Mouse (Mus musculus) heart, embryonic 15.5 days (tissue): ENCODE measurements around the gene Txnrd2. TPM values are rescaled to one million over a fixed set of nuclear protein-coding genes. Genes with fewer than 3 reads are reported as not detected.
A peak's percentile ranks its signal among the peaks of the same experiment; 100 is the strongest.

Experiments
- ATAC-seq: fragments of 200-750 bp; cut with Nextera tagmentation; replicated peaks from 2 replicates; pipeline ENCODE4 v1.8.0; 2017; ENCODE audit warnings: low read depth, moderate TSS enrichment; ENCODE audit not compliant: insufficient number of reproducible peaks, insufficient read depth, low FRiP score
- H3K27ac ChIP-seq: fragments of 300-500 bp; sonication (generic); 2 replicates; pipeline ENCODE4 v1.5.1; 2015; ENCODE audit warnings: mild to moderate bottlenecking, inconsistent platforms
- H3K27me3 ChIP-seq: fragments of 300-500 bp; sonication (generic); 2 replicates; pipeline ENCODE4 v1.6.1; 2015; ENCODE audit warnings: inconsistent platforms
- H3K36me3 ChIP-seq: fragments of 300-500 bp; sonication (generic); 2 replicates; pipeline ENCODE4 v1.6.1; 2015; ENCODE audit warnings: mild to moderate bottlenecking, inconsistent platforms
- H3K4me1 ChIP-seq: fragments of 300-500 bp; sonication (generic); replicated peaks from 2 replicates; pipeline ENCODE4 v1.6.1; 2015; ENCODE audit warnings: inconsistent platforms
- H3K4me2 ChIP-seq: fragments of 300-500 bp; sonication (generic); 2 replicates; pipeline ENCODE4 v1.6.1; 2015; ENCODE audit warnings: inconsistent platforms, mild to moderate bottlenecking, moderate library complexity
- H3K4me3 ChIP-seq: fragments of 300-500 bp; sonication (generic); 2 replicates; pipeline ENCODE4 v1.5.1; 2015; ENCODE audit warnings: mild to moderate bottlenecking, inconsistent platforms
- H3K9ac ChIP-seq: fragments of 300-500 bp; sonication (generic); 2 replicates; pipeline ENCODE4 v1.6.1; 2015; ENCODE audit warnings: mild to moderate bottlenecking, inconsistent platforms
- H3K9me3 ChIP-seq: fragments of 300-500 bp; sonication (generic); replicated peaks from 2 replicates; pipeline ENCODE4 v1.6.1; 2016; ENCODE audit warnings: inconsistent platforms
- WGBS: fragments of 180-500 bp; shearing (Covaris S2); methylation state at CpG from one replicate; pipeline ENCODE4 v1.1.7; 2015; ENCODE audit warnings: mixed read lengths; 5-methylcytosine and 5-hydroxymethylcytosine counted together
- polyA plus RNA-seq: library from polyadenylated mRNA; unstranded; fragments of >200 nt; fragmentation: Nextera tagmentation; extraction: Ambion mirVana; gene quantifications from 2 replicates; pipeline ENCODE4 v1.2.1, GENCODE M21; 2015

Gene Txnrd2
- polyA plus RNA-seq, 1 experiment from 2014 or later, result 37.7 TPM

DNA sequence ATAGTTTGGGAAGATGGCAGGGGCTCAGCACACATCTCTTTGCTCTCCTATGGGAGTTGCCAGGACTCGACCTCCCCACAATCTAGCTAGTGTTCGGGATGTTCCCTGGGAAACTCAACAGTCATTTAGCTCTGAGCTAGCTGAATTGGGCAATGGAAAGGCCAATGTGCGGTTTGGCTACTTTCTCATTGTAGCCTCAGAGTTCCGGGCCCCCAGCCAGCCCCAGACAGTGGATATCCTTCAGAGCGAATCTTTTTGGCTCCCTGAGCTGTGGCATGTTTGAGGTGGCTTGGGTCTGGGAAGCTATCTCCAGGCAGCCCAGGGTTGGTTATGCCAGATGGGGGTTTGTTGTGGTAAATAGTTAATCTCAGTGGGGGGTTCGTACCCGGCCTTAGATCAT lies 39.7 kb upstream of the Txnrd2 start:
- Histone ChIP-seq H3K36me3 (no peaks in the 10 kb centered on the region), H3K9ac (no peak overlapping the region), H3K9me3 (no peaks in the 10 kb centered on the region), H3K4me3 (no peak overlapping the region), H3K4me2 (no peak overlapping the region), H3K4me1 (peaks cover 45% of the 10 kb centered on the region), H3K27ac (no peak overlapping the region), H3K27me3 (no peaks in the 10 kb centered on the region)
- WGBS, result 79% methylated on average over 7 of the region's 7 CpGs
- no peak for ATAC-seq

GRCm38 (mm10) chr16:18386972-18387371 lies 39.2 kb upstream of the Txnrd2 start:
- H3K27ac ChIP-seq, result no peak overlapping the region
- H3K4me1 ChIP-seq, result peaks cover 46% of the 10 kb centered on the region
- no peaks in the 10 kb centered on the region for H3K27me3 ChIP-seq
- H3K9ac ChIP-seq, result no peak overlapping the region
- H3K4me3 ChIP-seq, result no peak overlapping the region
- H3K9me3 ChIP-seq, result no peaks in the 10 kb centered on the region
- ATAC-seq, result no peak
- H3K4me2 ChIP-seq, result no peak overlapping the region
- no peaks in the 10 kb centered on the region for H3K36me3 ChIP-seq
- WGBS, result 45% methylated on average over 3 of the region's 3 CpGs

GRCm38 (mm10) chr16:18387704-18388582 lies 38.2 kb upstream of the Txnrd2 start:
- H3K27me3 ChIP-seq, result no peaks in the 10 kb centered on the region
- no peak overlapping the region; the same call in 1 of the 2 replicates for H3K9ac ChIP-seq
- no peak overlapping the region for H3K4me2 ChIP-seq
- H3K27ac ChIP-seq, result peak overlapping the region; percentile 48
- no peak for ATAC-seq
- H3K36me3 ChIP-seq, result no peaks in the 10 kb centered on the region
- H3K4me1 ChIP-seq, result peaks cover 47% of the 10 kb centered on the region
- 30% methylated on average over 7 of the region's 7 CpGs for WGBS
- H3K9me3 ChIP-seq, result no peaks in the 10 kb centered on the region
- no peak overlapping the region for H3K4me3 ChIP-seq

DNA sequence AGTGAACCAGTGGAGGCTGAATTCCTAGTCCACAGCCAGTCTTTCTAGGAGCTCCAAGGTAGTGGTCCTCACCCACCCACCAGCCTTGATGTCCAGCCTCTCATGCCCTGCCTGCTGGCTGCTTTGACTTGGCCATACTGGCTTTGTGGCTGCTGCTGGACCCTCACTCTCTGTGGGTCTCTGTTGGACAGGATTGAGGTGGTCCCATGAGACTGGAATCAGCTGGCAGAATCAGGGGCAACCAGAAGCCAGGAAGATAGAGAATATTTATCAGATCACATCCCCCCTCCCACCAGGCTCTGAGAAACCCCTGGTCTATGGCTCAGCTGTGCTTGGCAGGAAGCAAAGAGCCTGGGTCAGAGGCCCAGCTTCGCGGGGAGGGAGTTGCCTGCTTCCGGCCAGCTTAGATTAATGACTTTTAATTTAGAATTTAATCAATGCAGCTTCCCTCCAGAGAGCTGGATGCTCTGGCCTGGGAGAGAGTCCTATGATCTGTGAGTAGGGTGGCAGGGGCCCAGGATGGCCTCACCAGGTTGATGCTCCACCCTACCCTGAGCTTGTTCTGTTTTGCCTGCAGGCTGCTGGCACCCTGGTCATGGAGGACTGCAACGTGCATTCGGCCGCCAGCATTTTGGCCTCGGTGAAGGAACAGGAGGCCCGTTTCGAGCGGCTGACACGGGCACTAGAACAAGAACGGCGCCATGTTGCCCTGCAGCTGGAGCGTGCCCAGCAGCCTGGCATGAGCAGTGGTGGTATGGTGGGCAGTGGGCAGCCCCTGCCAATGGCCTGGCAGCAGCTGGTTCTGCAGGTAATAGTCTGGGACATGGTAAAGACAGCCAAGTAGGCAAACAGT lies 37.4 kb upstream of the Txnrd2 start:
- Histone ChIP-seq H3K36me3 (no peaks in the 10 kb centered on the region), H3K4me1 (peaks cover 45% of the 10 kb centered on the region), H3K4me3 (no peak overlapping the region), H3K27ac (peak overlapping the region; percentile 48), H3K9me3 (no peaks in the 10 kb centered on the region), H3K27me3 (no peaks in the 10 kb centered on the region), H3K9ac (no peak overlapping the region; the same call in 1 of the 2 replicates), H3K4me2 (no peak overlapping the region)
- no peak for ATAC-seq
- 83% methylated on average over 14 of the region's 14 CpGs for WGBS

DNA sequence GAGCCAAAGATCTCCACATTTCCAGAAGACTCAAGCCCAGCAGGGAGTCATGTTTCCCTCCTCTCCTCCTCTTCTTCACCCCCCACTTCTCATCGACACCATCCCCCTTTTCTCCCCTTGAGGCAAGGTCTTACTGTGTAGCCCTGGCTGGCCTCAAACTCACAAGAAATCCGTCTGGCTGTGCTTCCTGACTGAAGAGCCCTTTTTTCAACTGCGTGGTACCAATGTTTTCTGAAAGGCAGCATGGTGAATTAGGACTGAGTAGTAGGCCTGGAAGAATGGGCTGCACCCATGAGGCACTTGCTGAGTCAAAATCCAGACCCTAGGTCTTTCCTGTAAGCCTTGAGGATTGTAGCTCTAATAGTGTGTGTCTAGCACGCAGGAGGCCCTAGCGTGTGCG lies 35.8 kb upstream of the Txnrd2 start:
- WGBS, result 73% methylated on average over 6 of the region's 6 CpGs
- H3K27ac ChIP-seq, result no peak overlapping the region
- H3K4me2 ChIP-seq, result no peak overlapping the region
- no peak overlapping the region for H3K4me3 ChIP-seq
- no peak overlapping the region for H3K9ac ChIP-seq
- H3K9me3 ChIP-seq, result no peaks in the 10 kb centered on the region
- no peaks in the 10 kb centered on the region for H3K27me3 ChIP-seq
- no peak for ATAC-seq
- no peaks in the 10 kb centered on the region for H3K36me3 ChIP-seq
- peaks cover 55% of the 10 kb centered on the region for H3K4me1 ChIP-seq

DNA sequence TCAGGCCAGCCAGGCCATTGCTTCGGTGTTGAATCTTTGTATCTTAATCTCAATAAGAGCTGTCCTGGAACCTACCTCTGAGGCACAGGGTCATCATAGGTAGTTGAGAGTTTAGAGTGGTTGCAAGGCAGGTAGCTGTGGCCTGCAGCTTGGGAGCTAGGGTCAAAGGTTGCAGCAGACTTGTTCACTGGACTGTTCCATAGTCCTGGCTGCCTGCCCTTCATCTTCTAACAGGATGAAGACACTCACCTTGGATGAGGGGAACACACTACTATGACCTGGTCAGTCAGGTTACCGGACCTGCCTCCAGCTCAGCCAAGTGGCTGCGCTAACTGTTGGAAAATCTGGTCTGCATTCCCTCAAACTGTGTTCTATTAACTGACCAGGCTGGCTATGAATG lies 35.1 kb upstream of the Txnrd2 start:
- no peaks in the 10 kb centered on the region for H3K27me3 ChIP-seq
- H3K4me1 ChIP-seq, result peaks cover 61% of the 10 kb centered on the region
- WGBS, result 93% methylated on average over 3 of the region's 3 CpGs
- no peak for ATAC-seq
- no peak overlapping the region for H3K4me2 ChIP-seq
- H3K9me3 ChIP-seq, result no peaks in the 10 kb centered on the region
- no peak overlapping the region for H3K4me3 ChIP-seq
- no peak overlapping the region for H3K27ac ChIP-seq
- H3K36me3 ChIP-seq, result no peaks in the 10 kb centered on the region
- H3K9ac ChIP-seq, result no peak overlapping the region

GRCm38 (mm10) chr16:18391728-18392127 lies 34.5 kb upstream of the Txnrd2 start:
- no peaks in the 10 kb centered on the region for H3K36me3 ChIP-seq
- H3K9ac ChIP-seq, result no peak overlapping the region
- H3K4me2 ChIP-seq, result peak overlapping the region; percentile 94; the same call in 1 of the 2 replicates
- no peak overlapping the region for H3K27ac ChIP-seq
- no peak for ATAC-seq
- WGBS, result 83% methylated on average over 3 of the region's 3 CpGs
- no peak overlapping the region for H3K4me3 ChIP-seq
- no peaks in the 10 kb centered on the region for H3K9me3 ChIP-seq
- peaks cover 67% of the 10 kb centered on the region for H3K4me1 ChIP-seq
- no peaks in the 10 kb centered on the region for H3K27me3 ChIP-seq

DNA sequence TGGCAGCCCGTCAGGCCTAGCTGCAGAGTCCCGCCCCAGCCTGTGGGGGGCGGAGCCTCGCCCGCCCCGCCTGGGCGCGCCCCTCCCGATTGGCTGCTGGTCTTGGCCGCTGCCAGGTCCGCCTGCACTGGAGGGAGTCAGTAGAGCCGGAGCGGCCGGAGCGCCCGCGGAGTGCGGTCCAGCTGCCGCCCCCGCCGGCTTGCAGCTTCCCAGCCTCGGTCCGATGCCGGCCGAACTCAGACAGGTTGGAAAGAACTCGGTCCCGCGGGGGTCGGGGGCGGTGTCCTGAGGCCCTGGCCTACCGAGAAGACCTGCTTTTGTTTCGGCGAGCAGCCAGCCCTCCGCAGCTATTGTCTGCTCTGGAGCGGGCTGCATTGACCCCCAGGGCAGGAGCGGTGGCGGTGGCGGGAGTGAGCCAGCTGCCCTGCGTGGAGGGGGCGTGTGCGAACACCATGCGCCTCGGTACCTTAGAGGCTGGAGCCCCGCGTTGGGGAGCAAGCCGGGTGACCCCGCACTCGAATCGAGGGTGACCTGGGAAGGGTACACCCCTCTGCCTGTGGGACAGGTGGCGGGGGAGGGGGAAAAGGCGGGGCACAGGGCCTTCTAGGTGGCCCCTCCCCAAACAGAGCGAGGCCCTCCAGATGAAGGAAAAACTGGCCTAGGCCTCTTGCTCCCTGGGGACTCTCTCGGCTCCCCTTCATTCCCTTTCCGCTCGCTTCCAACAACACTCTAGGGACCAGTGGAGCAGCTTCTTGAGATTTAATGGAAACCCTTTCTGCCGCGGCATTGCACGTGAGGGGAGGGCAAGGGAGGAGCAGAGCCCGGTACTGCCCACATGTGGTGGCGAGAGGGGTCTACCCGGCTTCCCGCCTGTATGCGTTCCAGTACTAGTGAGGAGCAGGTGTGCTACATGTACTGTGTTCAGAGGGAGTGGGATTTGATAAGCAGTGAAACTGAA lies 33.4 kb upstream of the Txnrd2 start:
- Histone ChIP-seq H3K4me3 (peak overlapping the region; percentile 68), H3K4me2 (peak overlapping the region; percentile 94), H3K27ac (peak overlapping the region; percentile 95), H3K4me1 (peaks cover 59% of the 10 kb centered on the region), H3K9ac (peak overlapping the region; percentile 82), H3K36me3 (peaks cover 7% of the 10 kb centered on the region), H3K9me3 (no peaks in the 10 kb centered on the region), H3K27me3 (no peaks in the 10 kb centered on the region)
- WGBS, result under 1% methylated on average over 62 of the region's 63 CpGs
- peak; percentile 76 for ATAC-seq

- peak overlapping the region; percentile 94 for H3K4me2 ChIP-seq
- peak overlapping the region; percentile 68 for H3K4me3 ChIP-seq
- ATAC-seq, result no peak
- peaks cover 50% of the 10 kb centered on the region for H3K4me1 ChIP-seq
- H3K27me3 ChIP-seq, result no peaks in the 10 kb centered on the region
- peaks cover 16% of the 10 kb centered on the region for H3K36me3 ChIP-seq
- H3K27ac ChIP-seq, result peak overlapping the region; percentile 95
- H3K9ac ChIP-seq, result peak overlapping the region; percentile 82
- H3K9me3 ChIP-seq, result no peaks in the 10 kb centered on the region
- WGBS, result 54% methylated on average over 5 of the region's 5 CpGs
Measured at GRCm38 (mm10) chr16:18393595-18393994, 32.6 kb upstream of the Txnrd2 start.

- ATAC-seq, result no peak
- 64% methylated on average over 3 of the region's 3 CpGs for WGBS
- peaks cover 20% of the 10 kb centered on the region for H3K36me3 ChIP-seq
- H3K4me3 ChIP-seq, result peak overlapping the region; percentile 68
- H3K27me3 ChIP-seq, result no peaks in the 10 kb centered on the region
- H3K27ac ChIP-seq, result peak overlapping the region; percentile 95
- H3K9me3 ChIP-seq, result no peaks in the 10 kb centered on the region
- H3K4me1 ChIP-seq, result peaks cover 46% of the 10 kb centered on the region
- H3K9ac ChIP-seq, result 0 out of 2 replicates have a peak overlapping the region, but pooled peaks have one; percentile 82
- H3K4me2 ChIP-seq, result peak overlapping the region; percentile 94
Measured at GRCm38 (mm10) chr16:18394056-18394455, 32.1 kb upstream of the Txnrd2 start.
